Mouse (Mus musculus) embryonic facial prominence, embryonic 15.5 days (tissue): Measurements from ENCODE around the gene Zfp26. TPM values are rescaled to one million over a fixed set of nuclear protein-coding genes. Genes with fewer than 3 reads are reported as not detected.

Experiments
- polyA plus RNA-seq: library from polyadenylated mRNA; unstranded; fragments of >200 nt; fragmentation: Nextera tagmentation; extraction: Ambion mirVana; gene quantifications from 2 replicates; pipeline ENCODE4 v1.2.1, GENCODE M21; 2015

The Zfp26 gene
- polyA plus RNA-seq, 1 experiment from 2014 or later, result 16.3 TPM

Other genes with a start within 250 kb of the Zfp26 start
- not detected in 2 replicates for gene Olfr871, start 248.0 kb downstream of the Zfp26 start, polyA plus RNA-seq
- gene Olfr872, start 223.0 kb downstream of the Zfp26 start, polyA plus RNA-seq, result not detected in 2 replicates
- gene Olfr39, start 177.8 kb downstream of the Zfp26 start, polyA plus RNA-seq, result 0.19 TPM in 1 of 2 replicates, not detected in the other
- 0.11 and 0.12 TPM in 2 replicates for gene Olfr873, start 161.6 kb downstream of the Zfp26 start, polyA plus RNA-seq
- not detected in 2 replicates for gene Olfr18, start 124.1 kb downstream of the Zfp26 start, polyA plus RNA-seq
- 33.8 and 35.2 TPM in 2 replicates for gene Zfp560, start 75.0 kb downstream of the Zfp26 start, polyA plus RNA-seq
- 20.8 and 21.1 TPM in 2 replicates for gene Zfp426, start 32.6 kb upstream of the Zfp26 start, polyA plus RNA-seq
- gene Zfp266, start 61.3 kb upstream of the Zfp26 start, polyA plus RNA-seq, result 105 and 114 TPM in 2 replicates
- gene Zfp846, start 121.1 kb upstream of the Zfp26 start, polyA plus RNA-seq, result 18.0 and 20.4 TPM in 2 replicates
- 396 and 416 TPM in 2 replicates for gene Ubl5, start 182.7 kb upstream of the Zfp26 start, polyA plus RNA-seq
- gene Fbxl12, start 184.6 kb upstream of the Zfp26 start, polyA plus RNA-seq, result 18.7 and 19.8 TPM in 2 replicates
- gene Pin1, start 191.9 kb upstream of the Zfp26 start, polyA plus RNA-seq, result 47.7 and 49.5 TPM in 2 replicates